Mouse (Mus musculus) cerebellum, adult 2 months (tissue): ENCODE measurements around the gene Cks1b.

Experiments used
- CTCF ChIP-seq: fragments of 200-500 bp; IDR thresholded peaks from 2 replicates; pipeline ENCODE4 v1.5.1; 2011; ENCODE audit warnings: low read depth, mild to moderate bottlenecking, control low read depth, low read length, moderate library complexity, borderline replicate concordance; ENCODE audit not compliant: insufficient read depth
- POLR2A ChIP-seq: fragments of 200-500 bp; IDR thresholded peaks from 2 replicates; pipeline ENCODE4 v1.6.1; 2011; ENCODE audit warnings: low read length, control low read depth, borderline replicate concordance; ENCODE audit not compliant: insufficient read depth

GRCm38 (mm10) chr3:89382033-89382882, 35.9 kb downstream of the Cks1b start:
- TF ChIP-seq CTCF (no peak), POLR2A (no peak)
